Mouse (Mus musculus) bone marrow, adult 2 months (tissue): Measurements from ENCODE around the gene Ppard. TPM values are rescaled to one million over a fixed set of nuclear protein-coding genes. Genes with fewer than 3 reads are reported as not detected.
"Not testable (repeated sequence)": the region's sequence is repeated elsewhere in the genome, so short reads cannot be mapped to it uniquely, and the experiment has no call there.

ENCODE experiments used
- H3K27ac ChIP-seq: fragments of 200-500 bp; 2 replicates; pipeline ENCODE4 v1.5.1; 2012; ENCODE audit warnings: low read depth, mild to moderate bottlenecking, control low read depth, inconsistent platforms, low read length; ENCODE audit not compliant: control insufficient read depth, poor library complexity, insufficient read depth
- H3K4me1 ChIP-seq: fragments of 200-500 bp; 2 replicates; pipeline ENCODE4 v1.6.1; 2011; ENCODE audit warnings: low read length; ENCODE audit not compliant: control insufficient read depth, insufficient read depth
- H3K4me3 ChIP-seq: fragments of 200-500 bp; replicated peaks from 2 replicates; pipeline ENCODE3; 2011; ENCODE audit warnings: mild to moderate bottlenecking, low read depth, low read length, control low read depth; ENCODE audit not compliant: control insufficient read depth
- CTCF ChIP-seq: fragments of 200-500 bp; IDR thresholded peaks from 2 replicates; pipeline ENCODE4 v1.5.1; 2011; ENCODE audit warnings: low read length, control low read depth; ENCODE audit not compliant: control insufficient read depth, insufficient read depth
- POLR2A ChIP-seq: fragments of 200-500 bp; IDR thresholded peaks from 2 replicates; pipeline ENCODE4 v1.6.1; 2011; ENCODE audit warnings: low read depth, mild to moderate bottlenecking, control low read depth, low read length, borderline replicate concordance; ENCODE audit not compliant: control insufficient read depth
- WGBS: fragments of 180-500 bp; shearing (Covaris S2); methylation state at CpG from one replicate; pipeline ENCODE4 v1.1.7; 2018; 5-methylcytosine and 5-hydroxymethylcytosine counted together
- polyA plus RNA-seq: library from polyadenylated mRNA; stranded (reverse); fragments of >200 nt; gene quantifications from 2 replicates; pipeline ENCODE4 v1.2.4, GENCODE M21; 2011; ENCODE audit warnings: low replicate concordance; ENCODE audit not compliant: missing spikeins, insufficient read depth, insufficient read length

Ppard gene
- polyA plus RNA-seq, 1 experiment: 13.2 TPM

DNA sequence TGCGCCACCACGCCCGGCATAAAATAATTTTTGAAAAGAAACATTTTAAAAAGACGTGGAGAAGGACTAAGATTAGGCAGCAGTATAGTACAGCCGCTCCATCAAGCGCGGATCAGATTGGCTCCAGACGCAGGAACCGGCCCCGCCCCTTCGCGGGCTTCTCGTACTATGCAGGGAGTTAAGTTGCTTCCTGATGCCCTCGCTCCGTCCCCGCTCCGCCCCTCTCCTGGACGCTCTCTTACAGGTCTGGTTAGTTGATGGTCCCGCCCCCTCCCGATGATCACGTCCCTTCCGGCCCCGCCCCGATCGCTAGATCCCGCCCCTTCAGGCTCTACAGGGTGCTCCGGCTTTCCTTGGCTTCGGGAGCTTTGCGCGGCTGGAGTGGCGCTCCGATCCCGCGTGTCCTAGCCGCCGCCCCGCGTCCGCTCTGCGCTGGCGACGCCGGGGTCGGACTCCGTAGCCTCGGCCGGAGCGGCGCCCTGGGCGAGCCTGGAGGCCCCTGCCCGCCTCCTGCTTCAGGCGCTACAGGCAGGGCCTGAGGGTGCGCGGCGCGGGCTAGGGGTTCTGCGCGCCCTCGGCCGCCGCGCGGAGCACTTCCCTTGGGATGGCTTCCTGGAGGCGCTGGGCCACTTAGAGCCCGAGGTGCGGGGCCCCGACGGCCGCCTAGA, 80.8 kb downstream of the Ppard start, which contains the start of gene Fance:
Fance (plus strand) TSS at position 308 of the 668 bp plus-strand sequence.
- WGBS: under 1% methylated on average over 69 of the region's 69 CpGs
- peak within 1 kb of the TSS; percentile 87 for H3K27ac ChIP-seq
- H3K4me1 ChIP-seq: peaks cover 4% of the 10 kb centered on the region
- no peak for TF ChIP-seq CTCF
- TF ChIP-seq POLR2A: peak; percentile 68; the same call in 1 of the 2 replicates
- peak within 1 kb of the TSS; percentile 83 for H3K4me3 ChIP-seq

DNA sequence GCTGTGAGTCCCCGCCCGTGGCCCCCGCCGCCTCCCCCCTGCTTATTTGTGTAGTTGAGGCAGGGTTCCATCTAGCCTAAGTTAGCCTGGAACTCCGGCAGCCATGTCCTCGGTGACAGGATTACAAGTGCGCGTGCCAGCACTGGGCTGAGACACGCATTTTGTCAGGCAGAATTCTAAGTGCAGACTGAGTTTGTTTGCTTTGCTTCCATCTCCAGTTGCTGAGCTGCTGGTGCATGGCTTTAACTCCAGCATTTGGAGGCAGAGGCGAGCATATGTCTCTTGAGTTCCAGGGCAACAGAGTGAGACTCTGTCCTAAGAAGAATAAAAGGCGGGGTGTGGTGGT, 81.4 kb downstream of the Ppard start:
- peak overlapping the region; percentile 87 for H3K27ac ChIP-seq
- H3K4me3 ChIP-seq: peak overlapping the region; percentile 83
- WGBS: 2% methylated on average over 11 of the region's 11 CpGs
- TF ChIP-seq CTCF: no peak
- TF ChIP-seq POLR2A: no peak
- H3K4me1 ChIP-seq: peaks cover 3% of the 10 kb centered on the region

DNA sequence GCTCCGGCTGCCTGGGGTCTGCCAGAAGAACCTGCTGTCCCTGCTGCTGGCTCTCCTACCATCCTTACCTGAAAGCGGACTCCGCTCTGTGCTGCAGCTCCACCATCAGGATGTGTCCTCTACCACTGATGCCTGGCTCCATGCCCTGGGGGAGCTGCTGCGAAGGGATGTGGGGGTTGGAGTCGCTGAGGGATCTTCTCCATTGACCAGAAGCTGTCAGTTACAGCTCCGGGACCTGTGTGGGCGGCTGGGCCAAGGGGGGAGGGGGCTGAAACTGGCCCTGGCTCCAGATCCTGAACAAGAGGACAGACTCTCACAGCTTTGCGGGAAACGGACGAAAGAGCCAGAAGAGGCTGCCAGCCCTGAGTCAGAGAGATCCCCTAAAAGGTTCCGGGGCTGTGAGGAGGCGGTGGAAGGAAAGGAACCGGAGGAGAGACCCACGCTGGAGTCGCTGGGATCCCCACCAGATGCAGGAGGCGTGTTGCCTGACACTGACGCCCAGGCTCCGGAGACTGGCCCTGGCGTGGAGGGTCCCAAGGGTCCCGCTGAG, 83.2 kb downstream of the Ppard start:
- Histone ChIP-seq H3K27ac (no peak overlapping the region), H3K4me1 (peaks cover 3% of the 10 kb centered on the region), H3K4me3 (no peak overlapping the region)
- TF ChIP-seq POLR2A (no peak), CTCF (no peak)
- WGBS: 90% methylated on average over 20 of the region's 20 CpGs

DNA sequence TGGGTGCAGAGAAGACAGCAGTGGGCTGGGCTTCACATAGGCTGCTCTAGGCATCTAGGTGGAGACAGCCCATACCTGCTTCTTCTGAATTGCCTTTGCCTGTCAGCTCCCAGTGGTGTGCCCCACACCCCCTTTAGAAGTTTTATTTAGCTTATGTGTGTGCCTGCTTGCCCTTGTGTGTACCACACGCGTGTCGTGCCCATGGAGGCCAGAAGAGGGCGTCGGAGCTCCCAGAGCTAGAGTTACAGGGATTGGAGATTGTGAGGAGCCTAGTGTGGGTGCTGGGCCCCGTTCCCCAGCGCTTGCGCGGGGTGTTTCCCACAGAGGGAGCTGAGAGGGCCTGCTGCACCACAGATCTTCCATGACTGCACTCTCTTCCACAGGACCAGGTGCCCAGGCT, 84.0 kb downstream of the Ppard start:
- H3K4me3 ChIP-seq: no peak overlapping the region
- H3K4me1 ChIP-seq: peaks cover 3% of the 10 kb centered on the region
- WGBS: 93% methylated on average over 9 of the region's 9 CpGs
- TF ChIP-seq CTCF: 0 out of 2 replicates have a peak, but pooled peaks have one; percentile 11
- TF ChIP-seq POLR2A: no peak
- H3K27ac ChIP-seq: no peak overlapping the region

DNA sequence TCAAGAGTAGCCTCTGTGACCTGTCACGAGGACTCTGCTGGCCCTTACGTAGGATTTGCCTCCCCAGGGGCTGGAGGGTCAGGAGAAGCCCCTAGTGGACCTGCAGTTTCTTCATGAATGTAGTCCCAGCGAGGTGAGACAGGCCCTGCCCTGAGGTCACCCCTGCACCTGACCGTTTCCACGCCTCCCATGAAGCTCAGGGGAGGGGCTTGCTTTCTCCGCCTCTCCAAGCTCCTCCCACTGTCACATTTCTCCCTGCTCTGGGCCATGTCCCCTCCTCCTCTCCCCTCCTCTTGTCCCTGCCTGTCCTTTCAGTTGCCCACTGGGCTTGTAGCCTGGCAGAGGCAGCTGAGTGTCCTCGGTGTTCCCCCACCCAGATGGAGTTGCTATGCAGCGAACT, 84.6 kb downstream of the Ppard start:
- TF ChIP-seq CTCF: no peak
- TF ChIP-seq POLR2A: no peak
- no peak overlapping the region for H3K4me3 ChIP-seq
- peaks cover 3% of the 10 kb centered on the region for H3K4me1 ChIP-seq
- 94% methylated on average over 8 of the region's 8 CpGs for WGBS
- no peak overlapping the region for H3K27ac ChIP-seq

DNA sequence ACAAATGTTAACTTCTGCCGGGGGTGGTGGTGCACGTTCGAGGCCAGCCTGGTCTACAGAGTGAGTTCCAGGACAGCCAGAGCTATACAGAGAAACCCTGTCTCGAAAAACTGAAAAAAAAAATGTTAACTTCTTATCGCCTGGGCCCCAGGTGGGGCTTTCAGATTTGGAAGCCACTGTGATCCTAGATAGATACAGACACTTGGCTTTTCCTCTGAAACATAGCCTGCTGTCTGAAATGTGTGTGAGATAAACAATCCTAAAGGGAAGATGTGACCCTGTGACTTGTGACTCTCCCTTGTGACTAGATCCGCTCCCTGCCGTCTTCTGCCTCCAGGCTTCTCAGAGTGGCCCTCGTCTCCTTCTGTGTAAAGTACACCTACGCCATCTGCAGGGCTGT, 85.2 kb downstream of the Ppard start:
- WGBS: 70% methylated on average over 9 of the region's 9 CpGs
- Histone ChIP-seq H3K27ac (no peak overlapping the region), H3K4me1 (peaks cover 3% of the 10 kb centered on the region), H3K4me3 (no peak overlapping the region)
- TF ChIP-seq POLR2A: no peak
- TF ChIP-seq CTCF: no peak

DNA sequence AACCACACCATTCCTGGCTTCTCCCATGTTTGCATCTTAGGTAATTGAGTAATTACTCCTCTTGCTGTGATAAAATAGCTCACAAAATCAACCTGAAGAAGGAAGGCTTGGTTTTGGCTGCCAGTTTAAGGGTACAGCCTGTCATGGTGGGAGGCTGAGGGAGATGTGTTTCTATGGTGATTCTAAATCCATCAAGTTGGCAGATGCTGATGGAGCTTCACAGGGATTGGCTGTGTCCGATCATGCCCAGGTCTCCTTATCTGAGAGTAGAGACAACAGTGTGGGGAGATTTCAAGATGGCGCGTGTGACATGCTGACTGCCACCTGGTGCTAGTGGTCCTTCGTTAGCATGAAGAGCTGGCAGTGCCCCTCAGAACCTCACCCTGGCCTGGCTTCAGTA, 89.2 kb downstream of the Ppard start:
- Histone ChIP-seq H3K27ac (no peak overlapping the region), H3K4me1 (no peaks in the 10 kb centered on the region), H3K4me3 (no peak overlapping the region)
- TF ChIP-seq CTCF (no peak), POLR2A (no peak)
- 94% methylated on average over 4 of the region's 4 CpGs for WGBS

DNA sequence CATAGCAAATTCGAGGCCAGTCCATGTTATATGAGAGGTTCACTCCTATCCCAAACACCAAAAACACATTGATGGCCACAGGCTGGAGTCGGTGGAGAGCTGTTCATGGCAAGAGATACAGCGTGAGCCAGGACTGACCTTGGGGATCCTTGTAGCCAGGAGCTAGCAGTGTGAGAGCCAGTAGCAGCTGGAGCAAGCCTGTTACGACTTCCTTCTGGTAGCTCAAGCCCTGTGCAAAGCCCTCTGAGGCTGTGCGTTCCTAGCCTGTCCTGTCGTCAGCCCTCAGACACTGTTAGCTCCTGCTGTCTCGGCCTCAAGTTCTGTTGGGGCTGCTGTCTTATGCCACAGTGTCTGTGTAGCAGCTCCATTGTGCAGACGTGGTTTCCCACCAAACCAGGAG, 91.3 kb downstream of the Ppard start:
- no peak for TF ChIP-seq CTCF
- no peak for TF ChIP-seq POLR2A
- Histone ChIP-seq H3K4me3 (no peak overlapping the region), H3K27ac (no peak overlapping the region), H3K4me1 (0 out of 2 replicates have a peak, but pooled peaks cover 1% of the 10 kb centered on the region)
- 79% methylated on average over 8 of the region's 8 CpGs for WGBS

DNA sequence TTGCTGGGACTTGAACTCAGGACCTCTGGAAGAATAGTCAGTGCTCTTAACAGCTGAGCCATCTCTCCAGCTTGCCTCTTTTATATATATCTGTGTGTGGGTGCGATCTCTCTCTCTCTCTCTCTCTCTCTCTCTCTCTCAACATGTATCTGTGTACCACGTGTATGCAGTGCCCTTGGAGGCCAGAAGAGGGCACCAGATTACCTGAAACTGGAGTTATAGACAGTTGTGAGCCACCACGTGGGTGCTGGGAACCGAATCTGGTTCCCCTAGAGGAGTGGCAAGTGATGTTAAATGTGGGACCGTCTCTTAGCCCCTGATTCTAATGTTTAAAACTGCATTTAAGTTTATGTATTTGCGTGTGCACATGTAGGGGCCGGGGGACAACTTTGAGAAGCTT, 91.9 kb downstream of the Ppard start:
- H3K4me1 ChIP-seq, H3K4me3 ChIP-seq, H3K27ac ChIP-seq: not testable (repeated sequence)
- WGBS: 92% methylated on average over 7 of the region's 7 CpGs
